In genomic region chr7:73743144-73743543, GRCm38 (mm10) we compare ENCODE assay signal across 18 mouse cellular contexts. TPM values are rescaled to one million over a fixed set of nuclear protein-coding genes. Genes with fewer than 3 reads are reported as not detected.
DNase-seq lines count a peak whose midpoint lies in the region; ATAC-seq and TF ChIP-seq lines count a peak whose summit lies in the region.
"Had no signal": no experiment of that assay in that cellular context is flagged by ENCODE, and none has a peak within 500 bp of the region (broad histone marks: within the 10 kb centered on the region; RNA-seq: fewer than 3 reads in every experiment).

No protein-coding gene starts in this region.

- peaks cover 11% of the 10 kb centered on the region for H3K4me1 ChIP-seq in lung, embryonic 14.5 days (ENCODE audit: insufficient read depth)
- H3K4me1 ChIP-seq in lung, adult 2 months (ENCODE audit: control insufficient read depth, insufficient read depth, low read length): peaks cover 2% of the 10 kb centered on the region
- H3K4me1 ChIP-seq in heart, embryonic 11.5 days (ENCODE audit: control insufficient read depth, insufficient read depth, low read length): peaks cover 11% of the 10 kb centered on the region
- H3K4me1 ChIP-seq in heart, embryonic 16.5 days (ENCODE audit: control insufficient read depth, insufficient read depth, low read length): peaks cover 33% of the 10 kb centered on the region

- TF ChIP-seq POLR2A in lung, adult 2 months (IDR thresholded peaks at IDR 0.05; ENCODE audit: borderline replicate concordance, extremely low read depth, low read depth, low read length): no peak

- H3K27ac ChIP-seq in lung, embryonic 14.5 days (ENCODE audit: low read depth): no peak overlapping the region; the same call in 1 of the 2 replicates
- H3K27ac ChIP-seq in heart, embryonic 11.5 days (ENCODE audit: low read depth, low read length): no peak overlapping the region
- peak overlapping the region; percentile 85 for H3K27ac ChIP-seq in heart, embryonic 16.5 days (ENCODE audit: low read length)
- H3K27ac ChIP-seq: hindbrain, embryonic 15.5 days; midbrain, embryonic 13.5 days had no signal

- no peak for TF ChIP-seq CTCF in lung, embryonic 14.5 days (IDR thresholded peaks at IDR 0.05; ENCODE audit: low read depth)
- TF ChIP-seq CTCF in lung, adult 2 months (IDR thresholded peaks at IDR 0.05; ENCODE audit: insufficient read depth, low read length): no peak

- no peaks in the 10 kb centered on the region for H3K36me3 ChIP-seq in lung, embryonic 14.5 days (ENCODE audit: insufficient read depth)
- no peaks in the 10 kb centered on the region for H3K36me3 ChIP-seq in heart, embryonic 11.5 days (ENCODE audit: control insufficient read depth, insufficient read depth, low read length)
- H3K36me3 ChIP-seq in heart, embryonic 16.5 days (ENCODE audit: control insufficient read depth, insufficient read depth): no peaks in the 10 kb centered on the region
- H3K36me3 ChIP-seq: G1E; hindbrain, embryonic 15.5 days; midbrain, embryonic 13.5 days had no signal

- H3K4me3 ChIP-seq in lung, embryonic 14.5 days (ENCODE audit: low read depth, low read length): peak overlapping the region; percentile 7; the same call in 1 of the 2 replicates
- H3K4me3 ChIP-seq in lung, adult 2 months (replicated peaks; ENCODE audit: extremely low read depth, low read depth, low read length): no peak overlapping the region
- no peak overlapping the region for H3K4me3 ChIP-seq in heart, embryonic 11.5 days (ENCODE audit: low read depth, low read length)
- no peak overlapping the region for H3K4me3 ChIP-seq in heart, embryonic 16.5 days (ENCODE audit: low read length)
- H3K4me3 ChIP-seq: erythroblast, embryonic 14.5 days; hindbrain, embryonic 15.5 days; midbrain, embryonic 13.5 days; myocyte had no signal

- H3K9ac ChIP-seq in lung, embryonic 14.5 days: no peak overlapping the region
- no peak overlapping the region for H3K9ac ChIP-seq in heart, embryonic 11.5 days (ENCODE audit: low read depth, low read length)
- no peak overlapping the region for H3K9ac ChIP-seq in heart, embryonic 16.5 days (ENCODE audit: low read length)
- H3K9ac ChIP-seq: hindbrain, embryonic 15.5 days; midbrain, embryonic 13.5 days had no signal

- DNase-seq in lung, embryonic 14.5 days: no peak
- DNase-seq in lung, adult 2 months: no peak
- DNase-seq in lung, postnatal 4 days: peak; percentile 42 to 53
- no peak for DNase-seq in adrenal gland, adult 18-20 months (ENCODE audit: low spot score in 2 of 2)
- no peak for DNase-seq in thymus, postnatal 36 days
- DNase-seq: cerebellum, adult 9-11 months; embryo, embryonic 11 days; layer of hippocampus, postnatal 36 days; right cerebral cortex, postnatal 4 days had no signal

- ATAC-seq in lung, embryonic 14.5 days (ENCODE audit: insufficient read depth): no peak
- ATAC-seq in heart, embryonic 11.5 days (replicated peaks; ENCODE audit: insufficient number of reproducible peaks, low FRiP score, low TSS enrichment): no peak
- ATAC-seq in heart, embryonic 16.5 days (replicated peaks; ENCODE audit: extremely low read depth, insufficient read depth, low FRiP score): peak; percentile 56; the same call in 1 of the 2 replicates
- ATAC-seq: forebrain, embryonic 16.5 days; intestine, postnatal 0 days; midbrain, embryonic 13.5 days had no signal

- 66% methylated on average over 8 of the region's 8 CpGs for WGBS in lung, embryonic 14.5 days
- 60% methylated on average over 8 of the region's 8 CpGs for WGBS in lung, adult 2 months
- WGBS in heart, embryonic 11.5 days (ENCODE audit: insufficient replicate concordance): 55% methylated on average over 8 of the region's 8 CpGs
- WGBS in heart, embryonic 16.5 days: 41% methylated on average over 8 of the region's 8 CpGs

- peak overlapping the region; percentile 99 for H3K4me2 ChIP-seq in lung, embryonic 14.5 days
- peak overlapping the region; percentile 20 for H3K4me2 ChIP-seq in heart, embryonic 11.5 days
- peak overlapping the region; percentile 46 for H3K4me2 ChIP-seq in heart, embryonic 16.5 days (ENCODE audit: low read depth, low read length)
- H3K4me2 ChIP-seq: hindbrain, embryonic 15.5 days; midbrain, embryonic 13.5 days had no signal

- no peaks in the 10 kb centered on the region for H3K9me3 ChIP-seq in lung, embryonic 14.5 days (ENCODE audit: low read depth, low read length)
- H3K9me3 ChIP-seq in heart, embryonic 11.5 days (replicated peaks; ENCODE audit: control insufficient read depth, low read length): no peaks in the 10 kb centered on the region; the same call in 1 of the 2 replicates
- H3K9me3 ChIP-seq in heart, embryonic 16.5 days (replicated peaks; ENCODE audit: control insufficient read depth, low read length): no peaks in the 10 kb centered on the region
- H3K9me3 ChIP-seq: hindbrain, embryonic 15.5 days; midbrain, embryonic 13.5 days had no signal

- peaks cover 6% of the 10 kb centered on the region; the same call in 1 of the 2 replicates for H3K27me3 ChIP-seq in lung, embryonic 14.5 days (ENCODE audit: insufficient read depth, low read length)
- H3K27me3 ChIP-seq in heart, embryonic 11.5 days (ENCODE audit: control insufficient read depth, insufficient read depth, low read length): peaks cover 25% of the 10 kb centered on the region
- peaks cover 10% of the 10 kb centered on the region; the same call in 1 of the 2 replicates for H3K27me3 ChIP-seq in heart, embryonic 16.5 days (ENCODE audit: control insufficient read depth, insufficient read depth, low read length)
- H3K27me3 ChIP-seq: hindbrain, embryonic 15.5 days had no signal

RNA-seq across cellular contexts. Expression of gene Fam174b, which starts 3.0 kb away (rescaled TPM):
- 72.6 and 74.8 TPM in 2 replicates for polyA plus RNA-seq in lung, embryonic 14.5 days (2014; fragmentation: Nextera tagmentation; extraction: Ambion mirVana)
- polyA plus RNA-seq in lung, adult 2 months (2012; rRNA removed): 135 and 156 TPM in 2 replicates
- 30.8 and 36.9 TPM in 2 replicates for polyA plus RNA-seq in heart, embryonic 11.5 days (2014; fragmentation: Nextera tagmentation; extraction: Ambion mirVana)
- 63.0 and 64.3 TPM in 2 replicates for polyA plus RNA-seq in heart, embryonic 16.5 days (2015; fragmentation: Nextera tagmentation; extraction: Ambion mirVana)
- 10 to 100 TPM; 10.9 to 11.4 TPM for total RNA-seq in adrenal gland, adult 18-20 months (2021)
- polyA plus RNA-seq: erythroblast, embryonic 14.5 days; myocyte had no signal

Comparison
In these comparisons a context has a peak if more than half of its experiments do, and no peak if none do; other contexts are left out.
1. DNase-seq: peak in lung, postnatal 4 days (2 of 2); none in lung, embryonic 14.5 days (single experiment), lung, adult 2 months (single experiment), adrenal gland, adult 18-20 months (0 of 2) and thymus, postnatal 36 days (0 of 2).
2. H3K4me2 ChIP-seq: peak in every context shown above with its lines; median percentile 99 in lung, embryonic 14.5 days; 46 in heart, embryonic 16.5 days; 20 in heart, embryonic 11.5 days.